Mouse (Mus musculus): ENCODE results near the gene Samhd1. TPM values are rescaled to one million over a fixed set of nuclear protein-coding genes. Genes with fewer than 3 reads are reported as not detected.
A peak's percentile ranks its signal among the peaks of the same experiment; 100 is the strongest.

The Samhd1 gene
- polyA plus RNA-seq, 1 experiment from 2014 or later, result 28.1 TPM

GRCm38 (mm10) chr2:157125246-157125645 is 9.8 kb downstream of the Samhd1 start:
- ATAC-seq (replicated peaks; ENCODE audit: low FRiP score, low TSS enrichment, low read depth) (no peak), DNase-seq (ENCODE audit: low spot score) (no peak)
- H3K4me3 ChIP-seq (ENCODE audit: low read depth, low read length), result no peak overlapping the region
- no peak overlapping the region for H3K9ac ChIP-seq (ENCODE audit: low read length)
- no peaks in the 10 kb centered on the region for H3K9me3 ChIP-seq (ENCODE audit: control insufficient read depth, low read length)
- WGBS, result 78% methylated on average over 3 of the region's 3 CpGs
- no peak overlapping the region for H3K27ac ChIP-seq (ENCODE audit: low read depth)
- no peaks in the 10 kb centered on the region for H3K27me3 ChIP-seq (replicated peaks; ENCODE audit: control insufficient read depth, insufficient read depth, low read length)
- peaks cover 24% of the 10 kb centered on the region for H3K36me3 ChIP-seq (ENCODE audit: control insufficient read depth, insufficient read depth, low read length)
- peaks cover 3% of the 10 kb centered on the region; the same call in 1 of the 2 replicates for H3K4me1 ChIP-seq (replicated peaks; ENCODE audit: control insufficient read depth, insufficient read depth, low read length)
- no peak overlapping the region for H3K4me2 ChIP-seq (ENCODE audit: low read length)

- H3K4me2 ChIP-seq (ENCODE audit: low read length), result no peak overlapping the region
- no peak for ATAC-seq (replicated peaks; ENCODE audit: low FRiP score, low TSS enrichment, low read depth)
- H3K9ac ChIP-seq (ENCODE audit: low read length), result no peak overlapping the region
- H3K27me3 ChIP-seq (replicated peaks; ENCODE audit: control insufficient read depth, insufficient read depth, low read length), result no peaks in the 10 kb centered on the region
- no peaks in the 10 kb centered on the region for H3K4me1 ChIP-seq (replicated peaks; ENCODE audit: control insufficient read depth, insufficient read depth, low read length)
- no peak overlapping the region for H3K4me3 ChIP-seq (ENCODE audit: low read depth, low read length)
- no peak overlapping the region for H3K27ac ChIP-seq (ENCODE audit: low read depth)
- H3K9me3 ChIP-seq (ENCODE audit: control insufficient read depth, low read length), result no peaks in the 10 kb centered on the region
- no peak for DNase-seq (ENCODE audit: low spot score)
- peaks cover 31% of the 10 kb centered on the region for H3K36me3 ChIP-seq (ENCODE audit: control insufficient read depth, insufficient read depth, low read length)
- WGBS, result 89% methylated on average over 8 of the region's 8 CpGs
Observed at GRCm38 (mm10) chr2:157121766-157122165, 13.3 kb downstream of the Samhd1 start.

- no peak overlapping the region for H3K9ac ChIP-seq (ENCODE audit: low read length)
- WGBS, result 47% methylated on average over 3 of the region's 3 CpGs
- H3K9me3 ChIP-seq (ENCODE audit: control insufficient read depth, low read length), result no peaks in the 10 kb centered on the region
- H3K36me3 ChIP-seq (ENCODE audit: control insufficient read depth, insufficient read depth, low read length), result peaks cover 40% of the 10 kb centered on the region
- H3K27ac ChIP-seq (ENCODE audit: low read depth), result no peak overlapping the region
- H3K4me2 ChIP-seq (ENCODE audit: low read length), result no peak overlapping the region
- no peaks in the 10 kb centered on the region for H3K4me1 ChIP-seq (replicated peaks; ENCODE audit: control insufficient read depth, insufficient read depth, low read length)
- no peak overlapping the region for H3K4me3 ChIP-seq (ENCODE audit: low read depth, low read length)
- DNase-seq (ENCODE audit: low spot score) (no peak), ATAC-seq (replicated peaks; ENCODE audit: low FRiP score, low TSS enrichment, low read depth) (0 out of 2 replicates have a peak, but pooled peaks have one; percentile 45)
- H3K27me3 ChIP-seq (replicated peaks; ENCODE audit: control insufficient read depth, insufficient read depth, low read length), result no peaks in the 10 kb centered on the region
Observed at GRCm38 (mm10) chr2:157119075-157119474, 16.0 kb downstream of the Samhd1 start.

GRCm38 (mm10) chr2:157118556-157118955 is 16.5 kb downstream of the Samhd1 start:
- Histone ChIP-seq H3K4me1 (replicated peaks; ENCODE audit: control insufficient read depth, insufficient read depth, low read length) (no peaks in the 10 kb centered on the region), H3K4me3 (ENCODE audit: low read depth, low read length) (no peak overlapping the region), H3K36me3 (ENCODE audit: control insufficient read depth, insufficient read depth, low read length) (peaks cover 45% of the 10 kb centered on the region), H3K9me3 (ENCODE audit: control insufficient read depth, low read length) (no peaks in the 10 kb centered on the region), H3K27ac (ENCODE audit: low read depth) (no peak overlapping the region), H3K4me2 (ENCODE audit: low read length) (no peak overlapping the region), H3K9ac (ENCODE audit: low read length) (no peak overlapping the region), H3K27me3 (replicated peaks; ENCODE audit: control insufficient read depth, insufficient read depth, low read length) (no peaks in the 10 kb centered on the region)
- ATAC-seq (replicated peaks; ENCODE audit: low FRiP score, low TSS enrichment, low read depth) (peak; percentile 15; the same call in 1 of the 2 replicates), DNase-seq (ENCODE audit: low spot score) (no peak)
- 62% methylated on average over 4 of the region's 4 CpGs for WGBS

GRCm38 (mm10) chr2:157116964-157117363 is 18.1 kb downstream of the Samhd1 start:
- H3K27ac ChIP-seq (ENCODE audit: low read depth), result no peak overlapping the region
- no peak overlapping the region for H3K4me3 ChIP-seq (ENCODE audit: low read depth, low read length)
- H3K9me3 ChIP-seq (ENCODE audit: control insufficient read depth, low read length), result no peaks in the 10 kb centered on the region
- no peak for ATAC-seq (replicated peaks; ENCODE audit: low FRiP score, low TSS enrichment, low read depth)
- 22% methylated on average over 3 of the region's 3 CpGs for WGBS
- H3K36me3 ChIP-seq (ENCODE audit: control insufficient read depth, insufficient read depth, low read length), result peaks cover 47% of the 10 kb centered on the region
- H3K4me1 ChIP-seq (replicated peaks; ENCODE audit: control insufficient read depth, insufficient read depth, low read length), result no peaks in the 10 kb centered on the region
- no peaks in the 10 kb centered on the region for H3K27me3 ChIP-seq (replicated peaks; ENCODE audit: control insufficient read depth, insufficient read depth, low read length)
- no peak overlapping the region for H3K9ac ChIP-seq (ENCODE audit: low read length)
- no peak for DNase-seq (ENCODE audit: low spot score)
- no peak overlapping the region for H3K4me2 ChIP-seq (ENCODE audit: low read length)

- peaks cover 65% of the 10 kb centered on the region for H3K36me3 ChIP-seq (ENCODE audit: control insufficient read depth, insufficient read depth, low read length)
- ATAC-seq (replicated peaks; ENCODE audit: low FRiP score, low TSS enrichment, low read depth) (no peak), DNase-seq (ENCODE audit: low spot score) (no peak)
- H3K4me1 ChIP-seq (replicated peaks; ENCODE audit: control insufficient read depth, insufficient read depth, low read length), result no peaks in the 10 kb centered on the region
- no peak overlapping the region for H3K27ac ChIP-seq (ENCODE audit: low read depth)
- H3K4me3 ChIP-seq (ENCODE audit: low read depth, low read length), result no peak overlapping the region
- no peak overlapping the region for H3K9ac ChIP-seq (ENCODE audit: low read length)
- no peaks in the 10 kb centered on the region for H3K9me3 ChIP-seq (ENCODE audit: control insufficient read depth, low read length)
- no peaks in the 10 kb centered on the region for H3K27me3 ChIP-seq (replicated peaks; ENCODE audit: control insufficient read depth, insufficient read depth, low read length)
- 87% methylated on average over 4 of the region's 4 CpGs for WGBS
- H3K4me2 ChIP-seq (ENCODE audit: low read length), result no peak overlapping the region
Observed at GRCm38 (mm10) chr2:157108236-157108635, 26.8 kb downstream of the Samhd1 start.

- DNase-seq (ENCODE audit: low spot score) (no peak), ATAC-seq (replicated peaks; ENCODE audit: low FRiP score, low TSS enrichment, low read depth) (no peak)
- Histone ChIP-seq H3K9ac (ENCODE audit: low read length) (no peak overlapping the region), H3K27me3 (replicated peaks; ENCODE audit: control insufficient read depth, insufficient read depth, low read length) (no peaks in the 10 kb centered on the region), H3K36me3 (ENCODE audit: control insufficient read depth, insufficient read depth, low read length) (peaks cover 65% of the 10 kb centered on the region), H3K9me3 (ENCODE audit: control insufficient read depth, low read length) (no peaks in the 10 kb centered on the region), H3K4me2 (ENCODE audit: low read length) (no peak overlapping the region), H3K4me1 (replicated peaks; ENCODE audit: control insufficient read depth, insufficient read depth, low read length) (no peaks in the 10 kb centered on the region), H3K27ac (ENCODE audit: low read depth) (no peak overlapping the region), H3K4me3 (ENCODE audit: low read depth, low read length) (no peak overlapping the region)
- 84% methylated on average over 8 of the region's 8 CpGs for WGBS
Observed at GRCm38 (mm10) chr2:157104454-157104853, 30.6 kb downstream of the Samhd1 start.

GRCm38 (mm10) chr2:157102256-157102655 is 32.8 kb downstream of the Samhd1 start:
- Histone ChIP-seq H3K4me3 (ENCODE audit: low read depth, low read length) (no peak overlapping the region), H3K27ac (ENCODE audit: low read depth) (no peak overlapping the region), H3K36me3 (ENCODE audit: control insufficient read depth, insufficient read depth, low read length) (peaks cover 58% of the 10 kb centered on the region), H3K9ac (ENCODE audit: low read length) (no peak overlapping the region), H3K9me3 (ENCODE audit: control insufficient read depth, low read length) (no peaks in the 10 kb centered on the region), H3K4me2 (ENCODE audit: low read length) (no peak overlapping the region), H3K27me3 (replicated peaks; ENCODE audit: control insufficient read depth, insufficient read depth, low read length) (no peaks in the 10 kb centered on the region), H3K4me1 (replicated peaks; ENCODE audit: control insufficient read depth, insufficient read depth, low read length) (no peaks in the 10 kb centered on the region)
- ATAC-seq (replicated peaks; ENCODE audit: low FRiP score, low TSS enrichment, low read depth) (no peak), DNase-seq (ENCODE audit: low spot score) (no peak)
- WGBS, result 62% methylated on average over 2 of the region's 2 CpGs

- Histone ChIP-seq H3K9me3 (ENCODE audit: control insufficient read depth, low read length) (no peaks in the 10 kb centered on the region), H3K36me3 (ENCODE audit: control insufficient read depth, insufficient read depth, low read length) (peaks cover 57% of the 10 kb centered on the region), H3K4me1 (replicated peaks; ENCODE audit: control insufficient read depth, insufficient read depth, low read length) (no peaks in the 10 kb centered on the region), H3K4me3 (ENCODE audit: low read depth, low read length) (no peak overlapping the region), H3K27me3 (replicated peaks; ENCODE audit: control insufficient read depth, insufficient read depth, low read length) (no peaks in the 10 kb centered on the region), H3K4me2 (ENCODE audit: low read length) (no peak overlapping the region), H3K9ac (ENCODE audit: low read length) (no peak overlapping the region), H3K27ac (ENCODE audit: low read depth) (no peak overlapping the region)
- WGBS, result 99% methylated on average over 9 of the region's 9 CpGs
- no peak for ATAC-seq (replicated peaks; ENCODE audit: low FRiP score, low TSS enrichment, low read depth)
- no peak for DNase-seq (ENCODE audit: low spot score)
Observed at GRCm38 (mm10) chr2:157101650-157102049, 33.4 kb downstream of the Samhd1 start.

Measured in intestine, embryonic 14.5 days (tissue).